Mouse (Mus musculus) bone marrow, adult 2 months (tissue): ENCODE results near the gene Phc2.

ENCODE experiments used
- CTCF ChIP-seq: fragments of 200-500 bp; IDR thresholded peaks from 2 replicates; pipeline ENCODE4 v1.5.1; 2011; ENCODE audit warnings: low read length, control low read depth; ENCODE audit not compliant: control insufficient read depth, insufficient read depth
- POLR2A ChIP-seq: fragments of 200-500 bp; IDR thresholded peaks from 2 replicates; pipeline ENCODE4 v1.6.1; 2011; ENCODE audit warnings: low read depth, mild to moderate bottlenecking, control low read depth, low read length, borderline replicate concordance; ENCODE audit not compliant: control insufficient read depth

DNA sequence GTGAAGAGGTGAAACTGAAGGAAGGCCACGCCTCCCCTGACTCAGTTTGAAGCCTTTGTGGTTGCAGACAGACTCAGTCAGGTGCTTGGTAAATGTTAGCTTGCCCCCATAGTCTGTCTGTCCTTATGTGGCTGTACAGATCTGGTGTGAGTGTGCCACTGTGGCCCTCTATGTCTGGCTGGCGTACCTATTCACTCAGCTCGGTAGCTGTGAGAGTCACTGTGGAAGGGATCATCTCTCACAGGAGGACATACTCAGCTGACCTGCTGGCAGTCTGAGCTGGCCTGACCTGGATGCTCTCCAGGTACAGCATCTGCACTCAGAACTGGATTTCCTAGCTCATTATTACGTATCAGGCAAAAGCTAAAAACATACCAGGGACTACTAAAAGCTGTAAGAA, 67.3 kb downstream of the Phc2 start:
- TF ChIP-seq POLR2A: no peak
- no peak for TF ChIP-seq CTCF
